Mouse (Mus musculus): Measurements from ENCODE around the gene Wnt6. TPM values are rescaled to one million over a fixed set of nuclear protein-coding genes. Genes with fewer than 3 reads are reported as not detected.

The Wnt6 gene
- polyA plus RNA-seq, 1 experiment from 2014 or later, result 2.4 TPM

GRCm38 (mm10) chr1:74752833-74753232 is 18.9 kb upstream of the Wnt6 start:
- Histone ChIP-seq H3K27me3 (peaks cover 11% of the 10 kb centered on the region), H3K27ac (no peak overlapping the region), H3K4me3 (replicated peaks) (no peak overlapping the region), H3K4me2 (replicated peaks) (no peak overlapping the region), H3K36me3 (no peaks in the 10 kb centered on the region), H3K9me3 (no peaks in the 10 kb centered on the region), H3K4me1 (replicated peaks) (0 out of 2 replicates have a peak, but pooled peaks cover 4% of the 10 kb centered on the region), H3K9ac (replicated peaks) (no peak overlapping the region)
- 97% methylated on average over 3 of the region's 3 CpGs for WGBS
- no peak for ATAC-seq

GRCm38 (mm10) chr1:74753266-74753974 is 18.3 kb upstream of the Wnt6 start:
- Histone ChIP-seq H3K4me2 (replicated peaks) (no peak overlapping the region), H3K36me3 (no peaks in the 10 kb centered on the region), H3K4me1 (replicated peaks) (0 out of 2 replicates have a peak, but pooled peaks cover 4% of the 10 kb centered on the region), H3K9ac (replicated peaks) (no peak overlapping the region), H3K27me3 (peaks cover 9% of the 10 kb centered on the region; the same call in 1 of the 2 replicates), H3K27ac (no peak overlapping the region), H3K4me3 (replicated peaks) (no peak overlapping the region), H3K9me3 (no peaks in the 10 kb centered on the region)
- no peak for ATAC-seq
- 93% methylated on average over 8 of the region's 8 CpGs for WGBS

- 79% methylated on average over 5 of the region's 5 CpGs for WGBS
- H3K4me3 ChIP-seq (replicated peaks), result no peak overlapping the region
- H3K4me1 ChIP-seq (replicated peaks), result no peaks in the 10 kb centered on the region
- peaks cover 2% of the 10 kb centered on the region; the same call in 1 of the 2 replicates for H3K27me3 ChIP-seq
- ATAC-seq, result no peak
- no peak overlapping the region for H3K9ac ChIP-seq (replicated peaks)
- H3K9me3 ChIP-seq, result no peaks in the 10 kb centered on the region
- H3K27ac ChIP-seq, result no peak overlapping the region
- no peaks in the 10 kb centered on the region for H3K36me3 ChIP-seq
- no peak overlapping the region for H3K4me2 ChIP-seq (replicated peaks)
Measured at GRCm38 (mm10) chr1:74754175-74754785, 17.4 kb upstream of the Wnt6 start.

- H3K36me3 ChIP-seq, result no peaks in the 10 kb centered on the region
- no peak overlapping the region for H3K4me3 ChIP-seq (replicated peaks)
- H3K27ac ChIP-seq, result no peak overlapping the region
- no peaks in the 10 kb centered on the region for H3K4me1 ChIP-seq (replicated peaks)
- peaks cover 24% of the 10 kb centered on the region for H3K27me3 ChIP-seq
- 26% methylated on average over 4 of the region's 4 CpGs for WGBS
- no peak for ATAC-seq
- H3K4me2 ChIP-seq (replicated peaks), result no peak overlapping the region
- H3K9me3 ChIP-seq, result no peaks in the 10 kb centered on the region
- no peak overlapping the region for H3K9ac ChIP-seq (replicated peaks)
Measured at GRCm38 (mm10) chr1:74759773-74760172, 11.9 kb upstream of the Wnt6 start.

GRCm38 (mm10) chr1:74763081-74763480 is 8.6 kb upstream of the Wnt6 start:
- Histone ChIP-seq H3K27ac (no peak overlapping the region), H3K4me2 (replicated peaks) (no peak overlapping the region), H3K9me3 (no peaks in the 10 kb centered on the region), H3K4me1 (replicated peaks) (no peaks in the 10 kb centered on the region), H3K9ac (replicated peaks) (no peak overlapping the region), H3K36me3 (no peaks in the 10 kb centered on the region), H3K4me3 (replicated peaks) (no peak overlapping the region), H3K27me3 (peaks cover 40% of the 10 kb centered on the region)
- no peak for ATAC-seq
- 7% methylated on average over 6 of the region's 6 CpGs for WGBS

- ATAC-seq, result no peak
- Histone ChIP-seq H3K9ac (replicated peaks) (peak overlapping the region; percentile 56; the same call in 1 of the 2 replicates), H3K27ac (no peak overlapping the region)
Measured at GRCm38 (mm10) chr1:74770727-74771466, 795 bp upstream of the Wnt6 start.

GRCm38 (mm10) chr1:74771467-74771844 is 236 bp upstream of the Wnt6 start:
- peak overlapping the region; percentile 47 for H3K4me3 ChIP-seq (replicated peaks)
- H3K9me3 ChIP-seq, result no peaks in the 10 kb centered on the region
- peaks cover 92% of the 10 kb centered on the region for H3K27me3 ChIP-seq
- H3K4me1 ChIP-seq (replicated peaks), result peaks cover 35% of the 10 kb centered on the region
- H3K27ac ChIP-seq, result no peak overlapping the region
- 2% methylated on average over 25 of the region's 26 CpGs for WGBS
- peak overlapping the region; percentile 56 for H3K9ac ChIP-seq (replicated peaks)
- peak overlapping the region; percentile 83 for H3K4me2 ChIP-seq (replicated peaks)
- no peak for ATAC-seq
- no peaks in the 10 kb centered on the region for H3K36me3 ChIP-seq

More at GRCm38 (mm10) chr1:74770727-74771466, 795 bp upstream of the Wnt6 start:
- peaks cover 35% of the 10 kb centered on the region for H3K4me1 ChIP-seq (replicated peaks)
- H3K9me3 ChIP-seq, result no peaks in the 10 kb centered on the region
- peak overlapping the region; percentile 47 for H3K4me3 ChIP-seq (replicated peaks)
- no peaks in the 10 kb centered on the region for H3K36me3 ChIP-seq
- under 1% methylated on average over 35 of the region's 35 CpGs for WGBS
- H3K27me3 ChIP-seq, result peaks cover 91% of the 10 kb centered on the region
- H3K4me2 ChIP-seq (replicated peaks), result peak overlapping the region; percentile 83

GRCm38 (mm10) chr1:74771931-74772620 is 384 bp downstream of the Wnt6 start:
- peak overlapping the region; percentile 47 for H3K4me3 ChIP-seq (replicated peaks)
- H3K27ac ChIP-seq, result no peak overlapping the region
- peak overlapping the region; percentile 56 for H3K9ac ChIP-seq (replicated peaks)
- peak overlapping the region; percentile 83 for H3K4me2 ChIP-seq (replicated peaks)
- no peaks in the 10 kb centered on the region for H3K36me3 ChIP-seq
- peaks cover 35% of the 10 kb centered on the region for H3K4me1 ChIP-seq (replicated peaks)
- H3K27me3 ChIP-seq, result peaks cover 97% of the 10 kb centered on the region
- no peaks in the 10 kb centered on the region for H3K9me3 ChIP-seq
- WGBS, result under 1% methylated on average over 46 of the region's 51 CpGs
- ATAC-seq, result peak; percentile 21; the same call in 1 of the 2 replicates

GRCm38 (mm10) chr1:74773136-74773535 is 1.4 kb downstream of the Wnt6 start:
- Histone ChIP-seq H3K36me3 (no peaks in the 10 kb centered on the region), H3K4me1 (replicated peaks) (peaks cover 35% of the 10 kb centered on the region), H3K4me2 (replicated peaks) (peak overlapping the region; percentile 83), H3K27ac (no peak overlapping the region), H3K9ac (replicated peaks) (no peak overlapping the region), H3K4me3 (replicated peaks) (peak overlapping the region; percentile 47; the same call in 1 of the 2 replicates), H3K27me3 (peaks cover 100% of the 10 kb centered on the region), H3K9me3 (no peaks in the 10 kb centered on the region)
- ATAC-seq, result peak; percentile 80
- under 1% methylated on average over 15 of the region's 15 CpGs for WGBS

- no peak for ATAC-seq
Measured at GRCm38 (mm10) chr1:74774062-74774461, 2.4 kb downstream of the Wnt6 start.

GRCm38 (mm10) chr1:74775816-74776215 is 4.1 kb downstream of the Wnt6 start:
- Histone ChIP-seq H3K27ac (no peak overlapping the region), H3K4me3 (replicated peaks) (no peak overlapping the region), H3K9me3 (no peaks in the 10 kb centered on the region), H3K36me3 (no peaks in the 10 kb centered on the region), H3K9ac (replicated peaks) (no peak overlapping the region), H3K4me2 (replicated peaks) (no peak overlapping the region), H3K4me1 (replicated peaks) (peaks cover 32% of the 10 kb centered on the region), H3K27me3 (peaks cover 95% of the 10 kb centered on the region)
- 7% methylated on average over 5 of the region's 5 CpGs for WGBS
- no peak for ATAC-seq

More at GRCm38 (mm10) chr1:74774062-74774461, 2.4 kb downstream of the Wnt6 start:
- Histone ChIP-seq H3K4me2 (replicated peaks) (no peak overlapping the region), H3K4me3 (replicated peaks) (no peak overlapping the region), H3K9ac (replicated peaks) (no peak overlapping the region), H3K36me3 (no peaks in the 10 kb centered on the region), H3K9me3 (no peaks in the 10 kb centered on the region), H3K4me1 (replicated peaks) (peaks cover 35% of the 10 kb centered on the region), H3K27me3 (peaks cover 99% of the 10 kb centered on the region), H3K27ac (no peak overlapping the region)
- 15% methylated on average over 7 of the region's 7 CpGs for WGBS

Measured in midbrain, embryonic 13.5 days (tissue).